Mouse (Mus musculus) cerebellum, adult 11 months (tissue): ENCODE measurements at regions not wholly inside any gene's neighbourhood (a gene's known extent, or its start where the extent isn't known, plus 50 kb on each side); places are given as distances from the start of the nearest gene placed in this dataset.

Experiments used
- DNase-seq: peaks from one replicate; pipeline ENCODE4 v3.0.0; 2022

DNA sequence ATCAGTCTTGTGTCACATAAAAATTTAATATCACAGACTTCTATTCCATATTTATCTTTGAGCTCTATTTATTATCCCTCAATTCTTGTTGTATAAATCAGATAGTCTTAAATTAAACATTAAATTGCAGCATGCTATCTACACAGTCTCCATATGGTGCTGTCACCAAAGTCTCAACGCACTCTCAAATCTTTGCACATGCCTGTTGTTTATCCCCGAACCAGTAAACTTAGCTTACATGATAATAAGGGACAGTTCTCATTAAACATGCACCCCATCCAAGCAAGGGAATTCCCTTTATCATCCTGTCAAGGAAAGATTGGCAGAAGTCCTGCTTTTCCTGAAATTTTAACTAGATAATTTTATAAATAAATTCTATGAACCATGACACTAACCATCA lies 483.8 kb downstream of the Basp1 start:
- DNase-seq, result no peak

DNA sequence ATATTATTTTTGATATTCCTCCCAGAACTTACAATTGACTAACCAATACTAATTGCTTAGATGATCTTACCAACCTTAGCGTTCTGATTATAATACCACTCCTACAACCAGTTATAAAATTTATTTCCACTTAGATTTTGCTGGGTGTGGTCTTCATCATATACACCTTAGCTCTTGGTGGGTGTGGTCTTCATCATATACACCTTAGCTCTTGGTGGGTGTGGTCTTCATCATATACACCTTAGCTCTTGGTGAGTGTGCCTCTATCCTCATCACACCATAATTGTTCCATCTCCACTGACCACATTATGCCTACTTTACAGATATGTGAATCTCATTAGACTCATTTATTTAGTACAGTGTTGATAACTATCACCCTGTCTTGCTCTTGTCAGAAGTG lies 501.7 kb downstream of the Basp1 start:
- no peak for DNase-seq

DNA sequence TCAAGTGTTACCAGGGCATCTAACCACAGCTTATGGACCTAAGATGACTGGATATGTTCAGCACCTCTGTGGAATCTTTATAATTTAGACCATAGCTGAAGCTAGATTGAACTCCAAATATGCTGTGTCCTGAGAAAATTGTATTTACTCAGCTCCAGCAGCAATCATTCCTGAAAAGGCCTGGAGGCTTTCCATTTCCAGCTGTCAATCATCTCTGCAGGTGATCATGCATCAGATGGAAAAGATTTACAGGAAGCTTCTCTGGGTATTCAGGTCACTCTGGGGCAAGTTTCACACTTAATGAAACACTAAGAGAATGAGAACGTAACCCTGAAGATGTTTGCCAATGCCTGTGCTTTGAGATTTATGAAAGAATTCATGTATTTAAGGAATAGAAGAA lies 502.1 kb downstream of the Basp1 start:
- no peak for DNase-seq

DNA sequence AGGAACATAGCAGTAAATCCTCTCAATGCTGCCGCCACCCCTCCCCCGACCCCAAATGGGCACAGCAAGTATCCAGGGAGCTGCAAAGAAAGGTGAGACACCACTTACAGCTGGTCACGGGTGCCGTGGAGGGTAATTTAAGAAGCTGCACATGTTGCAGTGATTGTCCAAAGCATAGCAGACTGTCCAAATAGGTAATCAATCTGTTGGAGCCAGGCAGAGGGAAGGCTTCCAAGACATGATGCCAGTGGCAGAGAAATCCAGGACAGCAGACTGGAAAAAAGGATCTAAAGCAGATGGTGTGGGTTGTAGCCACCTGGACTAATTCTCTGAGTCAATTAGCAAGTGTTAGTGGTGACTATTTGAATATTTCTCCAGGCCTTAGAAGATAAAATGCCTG lies 506.6 kb downstream of the Basp1 start:
- DNase-seq, result peak; percentile 79

DNA sequence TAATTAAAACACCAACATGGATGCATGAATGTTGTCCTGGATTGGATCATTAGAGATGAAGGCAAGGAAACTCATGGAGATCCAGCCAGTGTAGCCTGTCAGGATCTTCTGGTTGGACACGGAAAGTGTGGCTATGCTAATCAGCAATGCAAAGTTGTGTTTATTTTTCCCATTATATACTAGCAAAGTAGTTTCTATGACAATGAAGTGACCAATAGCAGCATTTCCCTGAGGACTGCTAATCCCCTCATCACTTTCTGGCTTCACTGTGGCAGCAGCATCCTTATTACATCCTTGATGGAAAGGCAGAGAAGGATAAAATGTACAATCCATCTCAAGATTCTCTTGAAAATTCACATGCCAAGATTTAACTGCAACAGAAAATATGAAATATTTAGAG lies 534.7 kb downstream of the Basp1 start:
- no peak for DNase-seq

DNA sequence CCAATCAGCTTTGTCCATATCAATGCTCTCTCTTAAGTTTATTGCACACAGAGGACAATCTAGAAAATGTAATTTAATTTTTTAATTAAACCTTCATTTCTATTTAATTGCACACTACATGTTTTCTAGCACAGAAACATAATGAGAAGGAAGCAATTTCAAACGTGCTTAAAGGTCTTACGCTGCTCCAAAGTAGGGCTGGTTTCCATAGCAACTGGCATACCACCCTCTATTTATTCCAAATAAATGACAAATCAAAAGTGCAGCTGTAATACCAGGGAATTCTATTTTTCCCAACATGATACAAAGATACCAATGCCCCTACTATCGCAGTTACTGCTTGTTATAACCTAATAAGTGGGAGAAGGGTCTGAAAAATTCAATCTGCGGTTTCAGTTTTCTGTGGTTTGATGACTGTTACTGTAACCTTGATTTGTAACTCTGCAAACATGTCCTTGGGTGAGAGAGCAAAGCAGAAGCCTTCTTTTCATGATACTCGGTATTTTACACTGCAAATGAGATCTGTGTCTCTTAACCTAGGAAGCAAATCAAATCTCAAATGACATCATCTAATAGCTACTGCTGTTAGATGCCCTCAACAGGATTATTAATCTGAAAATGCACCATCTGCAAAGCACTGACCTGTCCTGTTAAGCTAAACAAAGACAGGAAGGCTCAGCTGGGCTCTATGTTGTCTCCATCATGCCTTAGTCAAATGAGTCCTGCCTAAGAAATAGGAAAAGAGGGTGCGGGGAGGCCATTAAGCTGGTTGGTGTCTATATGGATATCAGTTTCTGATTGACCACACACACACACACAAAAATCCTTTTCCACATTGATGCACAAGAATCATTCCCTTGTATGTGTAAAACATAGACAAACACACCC lies 535.6 kb downstream of the Basp1 start:
- DNase-seq, result no peak

DNA sequence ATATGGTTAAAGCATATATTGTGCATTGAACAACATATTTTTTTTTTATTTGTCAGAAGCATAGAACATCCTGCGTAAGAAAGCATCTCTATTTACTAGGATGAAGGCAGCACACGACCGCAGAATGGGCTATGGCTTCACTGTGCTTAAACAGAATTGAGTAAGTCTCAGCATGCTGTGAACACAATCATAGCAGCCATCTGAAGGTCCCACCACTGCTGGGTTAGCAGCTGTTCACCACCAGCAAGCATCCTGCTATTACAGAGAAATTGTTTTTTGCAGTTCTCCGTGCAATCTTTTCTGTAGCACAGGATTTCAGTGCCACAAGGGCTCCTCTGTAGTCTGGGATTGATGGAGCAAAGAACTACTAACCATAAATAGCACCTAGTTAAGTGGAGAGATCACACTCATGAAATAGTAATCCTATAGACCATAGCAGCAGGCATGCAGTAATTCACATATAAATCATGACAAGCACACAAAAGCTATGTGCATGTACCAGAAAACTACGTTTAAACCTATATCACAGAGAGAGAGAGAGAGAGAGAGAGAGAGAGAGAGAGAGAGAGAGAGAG lies 537.3 kb downstream of the Basp1 start:
- no peak for DNase-seq

DNA sequence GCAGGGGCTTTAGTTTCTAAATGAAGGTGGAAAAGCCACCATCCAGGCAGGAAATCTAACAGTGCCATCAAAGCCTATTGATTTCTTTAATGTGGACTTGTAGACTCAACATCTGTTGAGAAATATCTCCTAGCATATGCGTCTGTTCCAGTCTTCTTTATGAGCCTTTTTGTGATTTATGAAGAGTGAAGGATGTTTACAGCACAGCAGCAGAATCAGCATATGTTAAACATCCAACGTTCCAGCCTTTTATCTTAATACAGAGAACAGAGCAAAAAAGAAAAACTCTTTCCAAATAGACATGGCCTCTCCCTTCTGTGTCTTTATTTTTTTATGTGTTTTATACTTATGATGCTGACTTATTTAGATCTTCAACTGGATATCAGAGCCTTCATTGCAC lies 573.3 kb downstream of the Basp1 start:
- no peak for DNase-seq

DNA sequence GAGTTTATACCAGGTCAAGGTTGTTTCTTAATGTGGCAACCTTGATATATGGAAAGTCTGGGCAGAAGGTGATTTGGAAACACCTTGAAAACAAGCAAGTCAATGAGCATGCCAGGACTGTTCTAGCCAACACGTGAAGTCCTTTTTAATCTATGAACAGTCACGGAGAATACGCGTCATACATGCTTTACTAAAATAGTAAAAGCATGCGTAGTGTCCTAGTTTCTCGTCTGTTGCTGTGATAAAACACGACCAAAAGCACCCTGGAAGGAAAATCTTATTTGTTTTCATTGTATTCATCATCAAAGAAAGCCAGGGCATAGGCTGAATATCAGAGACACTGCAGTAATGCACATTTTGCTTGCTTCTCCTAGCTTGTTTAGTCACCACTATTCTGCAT lies 575.2 kb downstream of the Basp1 start:
- DNase-seq, result no peak

DNA sequence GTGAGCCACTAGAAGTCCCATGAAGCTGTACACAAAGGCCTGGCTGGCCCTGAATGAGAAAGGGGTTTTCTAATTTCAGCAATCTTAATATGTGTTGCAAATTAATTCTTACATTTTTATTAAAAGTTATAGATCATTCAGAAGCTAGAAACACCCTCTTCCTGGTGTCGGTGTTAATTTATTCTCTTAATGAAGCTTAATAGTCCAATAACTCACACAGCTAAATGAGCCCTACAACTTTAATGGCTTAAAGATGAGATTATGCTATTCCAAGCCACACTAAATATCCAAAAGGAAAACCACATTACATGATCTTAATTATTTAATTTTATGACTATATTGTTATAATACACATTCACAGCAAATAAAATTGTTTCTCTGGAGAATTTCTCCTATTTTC lies 585.7 kb downstream of the Basp1 start:
- DNase-seq, result no peak

DNA sequence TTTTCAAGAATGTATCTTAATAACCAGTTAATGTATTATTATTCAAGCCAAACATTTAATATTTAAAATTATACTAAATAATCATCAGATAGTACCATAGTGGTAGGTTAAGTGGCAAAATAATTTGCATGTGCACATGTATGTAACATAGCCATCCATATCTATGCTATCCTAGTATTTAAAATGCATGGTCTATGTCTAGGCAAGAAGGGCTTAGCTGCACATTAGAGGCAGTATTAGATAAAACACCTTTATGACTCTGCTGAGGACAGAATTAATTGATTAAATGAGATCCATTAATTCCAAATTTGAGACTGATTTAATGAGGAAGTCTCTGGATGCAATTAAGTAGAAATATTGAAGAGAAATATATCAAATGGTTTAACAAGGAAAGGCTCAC lies 586.3 kb downstream of the Basp1 start:
- no peak for DNase-seq

DNA sequence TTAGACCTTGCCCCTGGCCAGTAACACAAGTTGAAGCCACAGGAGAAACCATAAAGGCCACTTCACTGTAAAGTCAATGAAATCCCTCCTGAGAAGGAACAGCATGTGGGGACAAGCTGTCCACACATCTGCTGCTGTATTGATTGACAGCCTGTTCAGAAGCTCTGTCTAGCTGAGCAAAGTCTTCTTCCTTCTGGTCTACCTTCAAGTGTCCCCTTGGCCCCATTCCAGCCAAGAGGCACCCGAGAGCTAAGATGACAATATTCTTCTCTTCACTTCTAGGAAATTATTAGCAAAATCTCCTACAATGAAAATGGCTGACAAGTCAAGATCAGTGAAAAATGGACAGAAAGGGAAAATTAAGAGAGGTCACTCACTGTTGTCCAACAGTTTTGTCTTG lies 616.7 kb downstream of the Basp1 start:
- no peak for DNase-seq

DNA sequence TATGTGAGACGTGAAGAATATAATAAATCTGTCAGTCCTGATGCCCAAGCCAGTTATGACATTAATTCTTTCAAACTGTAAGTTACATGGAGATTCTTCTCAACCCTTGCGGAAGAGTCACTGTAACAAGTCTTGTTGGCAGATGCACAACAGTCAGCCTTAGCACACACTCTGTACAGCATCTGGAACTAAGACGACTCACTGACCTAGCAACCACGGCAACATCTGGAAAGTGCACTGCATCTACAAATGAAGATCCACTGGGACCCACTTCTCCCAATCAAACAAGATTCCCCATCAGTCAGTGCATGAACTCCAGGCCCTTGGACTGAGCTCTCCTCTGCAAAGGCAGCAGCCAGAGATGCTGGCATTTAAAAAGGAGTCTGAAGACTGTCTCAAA lies 620.2 kb downstream of the Basp1 start:
- DNase-seq, result no peak

DNA sequence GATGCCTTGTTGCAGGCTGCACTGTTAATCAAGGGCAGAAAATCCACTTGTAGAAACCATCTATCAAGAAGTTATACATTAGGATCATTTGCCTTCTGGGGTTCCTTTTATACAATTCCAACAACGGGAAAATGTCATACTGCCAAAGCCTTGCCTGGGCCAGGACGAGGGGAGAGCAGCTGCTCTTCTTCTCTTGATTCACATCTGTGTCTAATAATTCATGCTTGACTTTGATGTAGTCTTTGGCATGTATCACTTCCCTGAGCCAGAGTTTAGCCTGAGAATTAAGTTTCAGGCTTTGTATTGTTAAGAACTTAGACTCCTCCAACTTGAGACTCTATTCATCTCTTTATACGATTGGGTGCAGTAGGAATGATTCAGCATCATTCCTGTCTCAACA lies 627.2 kb downstream of the Basp1 start:
- DNase-seq, result no peak

DNA sequence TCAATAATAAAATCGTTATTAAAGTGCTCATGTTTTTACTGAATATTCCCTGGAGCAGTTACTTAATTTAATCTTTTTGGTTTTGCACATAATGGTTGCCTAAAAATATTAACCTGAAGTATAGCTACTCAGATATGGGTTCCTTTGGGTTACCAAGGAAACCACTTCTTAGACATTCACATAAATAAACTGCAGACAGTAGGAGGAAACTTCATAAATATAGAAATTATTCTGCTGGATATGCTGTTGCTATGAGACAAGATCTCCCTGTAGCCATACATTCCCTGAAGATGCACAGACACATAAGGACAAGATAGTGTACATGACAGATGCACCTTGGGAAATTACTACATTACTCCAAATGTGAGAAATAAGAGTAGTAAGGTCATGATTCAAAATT lies 635.3 kb downstream of the Basp1 start:
- no peak for DNase-seq

DNA sequence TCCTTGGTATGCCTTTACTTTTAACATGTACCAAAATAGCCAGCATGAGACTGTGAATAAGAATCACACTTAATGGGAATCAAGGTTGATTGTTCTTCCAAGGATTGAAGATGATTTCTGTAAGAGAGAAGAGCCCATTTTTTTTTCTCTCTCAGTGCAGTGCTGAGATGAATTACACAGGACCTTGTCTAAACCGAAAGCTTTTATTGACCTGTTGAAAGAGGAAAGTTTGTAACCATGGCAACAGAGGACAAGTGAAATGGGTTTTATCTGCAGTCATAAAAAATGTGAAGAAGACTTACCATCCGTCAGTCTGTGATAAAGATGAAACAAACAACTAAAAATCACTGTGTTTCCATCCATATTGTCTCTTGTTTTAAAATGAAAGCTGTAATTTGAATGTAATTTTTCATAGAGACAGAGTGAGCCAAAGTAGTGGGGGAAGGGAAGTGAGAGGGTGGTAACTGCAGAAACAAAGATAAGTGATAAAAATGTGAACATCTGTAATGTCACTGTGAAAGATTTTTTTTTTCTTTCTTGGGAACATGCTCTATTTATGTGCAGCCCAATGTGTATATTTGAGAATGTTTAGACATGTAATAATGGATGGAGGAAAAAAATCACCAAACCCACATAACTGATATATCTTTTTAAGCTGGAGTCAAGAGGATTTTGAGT lies 661.9 kb downstream of the Basp1 start:
- no peak for DNase-seq

DNA sequence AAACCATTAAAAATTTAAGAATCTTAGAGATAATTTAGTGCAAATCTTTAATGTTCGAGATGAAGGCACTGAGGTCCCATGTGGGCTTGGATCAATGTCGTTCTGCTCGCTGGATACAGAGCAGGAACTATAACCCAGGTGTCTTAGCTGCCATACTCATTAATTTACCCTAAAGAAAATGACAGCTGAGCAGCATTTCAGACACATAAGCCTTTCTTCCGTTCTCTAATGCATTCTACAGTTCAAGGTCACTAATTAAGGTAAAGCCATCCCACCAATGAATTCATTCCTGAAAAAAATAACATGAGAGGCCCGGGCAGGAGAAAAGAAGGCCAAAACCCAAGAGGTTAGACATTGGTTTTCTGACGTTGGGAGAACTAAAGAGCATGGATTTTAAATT lies 670.3 kb downstream of the Basp1 start:
- DNase-seq, result no peak

DNA sequence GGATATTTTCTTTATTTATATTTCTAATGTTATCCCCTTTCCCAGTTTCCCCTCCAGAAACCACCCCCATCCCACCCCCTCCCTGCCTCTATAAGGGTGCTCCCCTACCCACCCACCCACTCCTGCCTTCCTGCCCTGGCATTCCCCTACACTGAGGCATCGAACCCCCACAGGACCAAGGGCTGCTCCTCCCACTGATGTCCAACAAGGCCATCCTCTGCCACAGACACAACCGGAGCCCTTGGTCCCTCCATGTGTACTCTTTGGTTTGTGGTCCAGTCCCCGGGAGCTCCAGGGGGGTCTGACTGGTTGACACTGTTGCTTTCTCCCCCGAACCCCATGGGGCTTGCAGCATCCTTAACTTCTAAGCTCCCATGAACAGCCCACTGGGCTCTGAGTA lies 688.4 kb downstream of the Basp1 start:
- no peak for DNase-seq

DNA sequence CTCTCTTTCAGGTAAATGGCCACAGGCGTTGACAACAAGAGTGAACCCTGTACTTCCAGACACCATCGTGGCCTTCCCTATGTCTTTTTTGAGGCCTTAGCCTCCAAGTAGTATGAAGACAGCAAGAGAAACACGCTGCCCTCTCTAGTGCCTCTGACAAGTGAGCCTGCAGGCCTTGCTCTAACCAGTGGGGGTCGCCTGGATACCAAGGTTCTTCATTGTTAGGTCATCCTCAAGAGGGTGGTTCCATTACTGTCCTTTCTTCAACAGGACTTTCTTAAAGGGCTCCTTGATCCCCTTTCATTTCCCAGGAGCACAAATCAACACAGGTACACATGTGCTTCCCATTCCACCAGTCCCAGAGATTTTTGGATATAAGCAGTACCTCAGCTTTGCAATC lies 688.9 kb downstream of the Basp1 start:
- DNase-seq, result peak; percentile 8

DNA sequence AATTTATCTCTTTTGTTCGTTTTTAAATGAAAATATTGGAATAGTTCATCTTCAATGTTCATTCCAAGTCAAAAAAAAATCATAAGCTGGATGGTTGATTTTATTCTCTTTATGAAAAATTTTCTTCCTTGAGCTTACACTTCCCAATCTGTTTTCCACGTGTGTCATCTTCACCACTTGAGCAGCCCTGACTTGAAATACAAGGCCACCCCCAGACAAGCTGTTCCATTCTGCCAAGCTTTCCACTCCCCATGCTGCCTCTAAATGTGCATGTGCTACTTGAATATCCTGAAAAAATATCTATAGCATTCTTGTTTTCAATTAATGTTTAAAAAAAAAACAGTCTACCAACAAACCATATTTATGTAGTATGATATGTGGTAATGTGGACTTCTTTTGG lies 693.2 kb downstream of the Basp1 start:
- DNase-seq, result no peak

DNA sequence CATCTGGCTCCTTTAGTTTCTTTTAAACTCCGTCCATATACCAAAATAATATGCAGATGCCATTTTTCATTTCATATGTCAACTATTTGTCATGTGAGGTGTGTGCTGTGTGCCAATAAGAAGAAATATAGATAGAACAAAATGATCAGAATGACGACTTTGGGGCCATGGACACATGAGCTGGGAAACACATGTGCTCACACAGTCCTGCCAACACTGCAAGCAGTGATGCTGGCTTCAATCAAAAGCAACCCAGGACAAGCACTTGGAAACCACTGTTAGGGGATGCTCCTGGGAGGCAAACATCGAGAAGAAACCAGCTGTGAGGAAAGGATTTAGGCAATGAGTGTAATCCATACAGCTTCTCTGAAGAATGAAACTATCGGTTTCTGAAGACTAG lies 731.4 kb downstream of the Basp1 start:
- DNase-seq, result no peak

DNA sequence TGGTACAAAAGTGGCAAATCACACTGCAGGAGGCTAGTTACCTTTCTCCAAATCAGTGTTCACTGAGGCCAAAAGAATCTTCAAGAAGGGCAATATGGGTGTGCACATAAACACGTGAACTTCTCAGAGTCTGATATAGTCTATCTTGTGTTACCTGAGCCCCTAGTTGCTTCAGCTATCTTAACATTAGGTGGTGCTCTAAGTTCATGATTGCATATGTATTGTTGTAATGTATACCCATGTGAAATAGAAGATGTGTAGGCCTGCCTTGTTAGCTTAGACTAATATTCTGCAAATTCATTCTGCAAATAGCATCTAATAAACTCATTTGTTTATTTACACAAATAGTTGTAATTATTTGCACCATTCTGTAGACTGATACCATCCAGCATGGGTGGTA lies 764.6 kb downstream of the Basp1 start:
- no peak for DNase-seq

DNA sequence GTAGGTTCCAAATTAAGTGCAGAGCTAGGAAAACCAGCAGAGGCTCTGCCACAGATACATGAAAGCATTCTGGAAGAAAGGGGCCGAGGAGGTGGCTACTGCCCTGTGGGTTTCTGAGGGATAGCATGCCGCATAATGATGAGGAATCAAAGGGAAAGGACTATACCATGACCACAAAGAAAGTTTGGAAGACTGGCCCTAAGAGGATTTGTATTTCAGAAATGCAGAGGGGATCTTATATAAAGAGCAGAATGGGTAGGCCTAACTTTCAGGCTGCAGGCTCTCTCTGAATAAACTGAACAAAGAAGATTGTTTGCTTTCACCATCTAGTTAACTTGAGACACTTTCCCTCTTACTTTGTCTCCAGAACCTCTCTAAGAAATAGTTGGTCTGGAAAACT lies 777.9 kb downstream of the Basp1 start:
- no peak for DNase-seq

DNA sequence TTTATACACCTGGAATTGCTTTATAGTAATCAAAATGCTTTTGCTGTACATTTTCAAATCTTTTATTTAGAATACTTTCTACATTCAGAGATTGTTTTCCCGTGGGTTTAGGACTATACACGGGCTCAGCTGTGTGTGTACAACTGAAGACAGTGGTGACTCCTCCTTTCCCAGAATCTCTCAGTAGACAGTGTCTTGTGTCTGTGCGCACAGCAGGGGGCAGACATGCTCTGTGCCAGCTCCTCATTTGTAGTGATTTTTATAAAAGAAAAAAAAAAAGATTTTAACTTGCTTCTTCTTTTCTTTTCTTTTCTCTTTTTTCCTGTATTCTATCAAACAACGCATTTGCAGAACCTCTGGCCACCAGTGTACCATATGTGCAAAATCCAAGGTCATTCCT lies 817.3 kb downstream of the Basp1 start:
- no peak for DNase-seq
